Mouse (Mus musculus) right cerebral cortex, adult 2 months (tissue): Measurements from ENCODE around the gene Scgb2b21.
"Not testable (repeated sequence)": the region's sequence is repeated elsewhere in the genome, so short reads cannot be mapped to it uniquely, and the experiment has no call there.

Experiments
- DNase-seq, 2 experiments: peaks; one replicate each; pipeline ENCODE4 v3.0.0; 2021 to 2022; ENCODE audit warnings: low spot score in 2 of 2

Scgb2b21 gene

GRCm38 (mm10) chr7:33520358-33520757 is at the start of gene Scgb2b21:
Gene Scgb2b21 (minus strand): TSS chr7:33520458.
- no peak for DNase-seq

GRCm38 (mm10) chr7:33543420-33543819 is 23.2 kb upstream of the Scgb2b21 start:
- not testable (repeated sequence) for DNase-seq
